Mouse (Mus musculus): ENCODE results near the gene Slc6a13.

DNA sequence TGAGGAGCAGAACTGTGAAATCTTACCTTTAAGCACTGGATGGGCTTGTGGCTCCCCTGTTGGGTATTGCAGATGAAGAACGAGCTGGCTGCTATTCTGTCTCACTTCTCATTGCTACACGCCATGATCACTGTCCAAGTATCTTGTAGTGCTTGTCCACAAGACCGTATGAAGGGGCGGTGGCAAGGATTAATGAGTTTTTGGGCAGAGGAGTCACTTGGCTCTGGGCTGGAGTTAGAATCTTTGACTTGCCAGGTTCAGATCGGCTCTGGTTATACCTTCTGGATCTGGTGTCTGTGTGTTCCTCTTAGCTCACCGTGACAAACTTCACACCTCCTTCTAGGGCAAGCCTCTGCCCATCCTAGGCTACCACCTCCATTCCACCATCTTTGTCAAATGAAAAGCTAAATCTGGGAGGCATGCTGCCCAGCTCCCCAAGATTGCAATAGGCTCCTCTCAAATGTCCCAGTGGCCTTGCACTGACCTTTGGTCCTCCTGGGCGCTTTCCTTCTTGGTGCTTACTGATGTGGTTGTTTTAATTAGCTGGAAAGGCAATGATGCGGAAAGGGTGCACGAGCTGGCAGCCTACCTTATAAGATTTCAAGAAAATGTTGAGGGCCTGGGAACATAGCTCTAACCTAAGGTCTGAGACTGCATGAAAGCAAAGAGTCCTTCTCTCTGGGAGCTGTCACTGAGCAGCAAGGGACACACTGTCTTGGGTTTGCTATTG is 22.5 kb downstream of the Slc6a13 start:
- TF ChIP-seq CTCF (IDR thresholded peaks at IDR 0.05; ENCODE audit: low read depth) (no peak), EP300 (IDR thresholded peaks at IDR 0.05; ENCODE audit: low read depth) (no peak)

Data from heart, postnatal 0 days (tissue).